Mouse (Mus musculus): ENCODE measurements around the gene Uhrf1.
"Not testable (repeated sequence)": the region's sequence is repeated elsewhere in the genome, so short reads cannot be mapped to it uniquely, and the experiment has no call there.

Gene Uhrf1

GRCm38 (mm10) chr17:56303160-56303846 is at the start of gene Uhrf1:
Uhrf1 (plus strand) TSS chr17:56303321.
- DNase-seq (ENCODE audit: low read depth, low spot score) = no peak

- DNase-seq (ENCODE audit: low read depth, low spot score) = no peak
These were observed 48.4 kb upstream of the Uhrf1 start for GRCm38 (mm10) chr17:56254695-56255094.

- DNase-seq (ENCODE audit: low read depth, low spot score) = peak; percentile 79
These were observed 47.7 kb upstream of the Uhrf1 start for GRCm38 (mm10) chr17:56255429-56255828.

DNA sequence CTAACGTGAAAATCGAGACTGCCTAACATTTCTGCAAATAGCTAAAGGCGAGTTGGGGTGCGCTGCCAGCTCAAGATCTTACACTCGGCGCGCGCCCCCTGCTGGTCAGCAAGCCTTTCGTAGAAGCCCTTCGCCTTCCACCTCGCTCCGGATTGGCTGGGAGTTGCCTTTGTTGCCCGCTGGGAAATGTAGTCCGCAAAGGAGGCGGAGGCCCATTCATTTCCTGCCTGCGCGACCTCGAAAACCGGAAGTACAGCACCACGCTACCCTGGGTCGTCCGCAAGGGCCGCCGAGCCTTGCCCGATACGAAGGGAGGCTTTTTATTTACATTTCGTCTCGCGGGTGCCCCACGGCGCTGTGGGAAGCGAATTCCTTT is 47.3 kb upstream of the Uhrf1 start:
- DNase-seq (ENCODE audit: low read depth, low spot score) = peak; percentile 100

DNA sequence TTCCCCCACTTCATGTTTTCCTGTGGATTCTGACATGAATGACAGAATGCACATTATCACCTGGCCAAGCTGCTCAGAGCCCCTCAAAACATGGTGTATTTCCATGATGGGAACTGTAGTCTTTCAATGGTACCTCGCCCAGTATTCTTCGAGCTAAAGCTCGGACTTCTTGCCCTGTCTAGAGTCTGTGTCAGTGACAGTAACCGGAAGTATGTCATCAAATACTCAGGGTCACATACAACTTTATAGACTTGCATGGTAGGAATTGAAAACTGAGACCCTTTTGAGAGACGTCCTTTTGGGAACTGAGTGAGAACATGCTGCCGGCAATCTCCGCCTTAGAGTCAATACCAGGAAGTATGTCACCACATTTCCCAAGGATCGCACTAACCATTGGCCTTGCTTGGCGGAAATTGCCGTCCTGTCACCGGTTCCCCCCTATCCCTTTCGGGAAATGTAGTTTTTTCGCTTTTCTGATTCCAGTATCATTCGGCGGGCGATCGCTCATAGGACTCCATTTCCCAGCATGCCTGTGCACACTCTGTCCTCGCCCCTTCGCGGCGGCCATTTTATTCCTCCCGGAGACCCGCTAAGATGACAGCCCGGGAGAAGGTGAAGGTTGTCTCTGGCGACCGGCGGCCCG is 46.8 kb upstream of the Uhrf1 start, which contains the start of gene Fem1a:
Fem1a (plus strand) TSS at position 572 of the 643 bp plus-strand sequence.
- peak; percentile 99 for DNase-seq (ENCODE audit: low read depth, low spot score)

DNA sequence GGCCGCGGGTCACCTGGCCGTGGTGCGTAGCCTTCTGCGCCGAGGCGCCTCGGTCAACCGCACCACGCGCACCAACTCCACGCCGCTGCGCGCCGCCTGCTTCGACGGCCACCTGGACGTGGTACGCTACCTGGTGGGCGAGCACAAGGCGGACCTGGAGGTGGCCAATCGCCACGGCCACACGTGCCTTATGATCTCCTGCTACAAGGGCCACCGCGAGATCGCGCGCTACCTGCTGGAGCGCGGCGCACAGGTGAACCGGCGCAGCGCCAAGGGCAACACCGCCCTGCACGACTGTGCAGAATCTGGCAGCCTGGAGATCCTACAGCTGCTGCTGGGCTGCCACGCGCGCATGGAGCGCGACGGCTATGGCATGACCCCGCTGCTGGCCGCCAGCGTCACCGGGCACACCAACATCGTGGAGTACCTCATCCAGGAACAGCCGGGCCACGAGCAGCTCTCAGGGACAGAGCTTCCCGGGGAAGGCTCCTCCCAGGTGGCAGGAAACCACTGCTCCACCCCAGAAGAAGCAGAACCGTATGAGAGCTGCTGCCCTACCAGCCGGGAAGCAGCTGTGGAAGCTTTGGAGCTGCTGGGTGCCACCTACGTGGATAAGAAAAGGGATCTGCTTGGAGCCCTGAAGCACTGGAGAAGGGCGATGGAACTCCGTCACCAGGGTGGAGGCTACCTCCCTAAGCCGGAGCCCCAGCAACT is 45.8 kb upstream of the Uhrf1 start:
- no peak for DNase-seq (ENCODE audit: low read depth, low spot score)

GRCm38 (mm10) chr17:56258269-56258668 is 44.9 kb upstream of the Uhrf1 start:
- not testable (repeated sequence) for DNase-seq (ENCODE audit: low read depth, low spot score)

DNA sequence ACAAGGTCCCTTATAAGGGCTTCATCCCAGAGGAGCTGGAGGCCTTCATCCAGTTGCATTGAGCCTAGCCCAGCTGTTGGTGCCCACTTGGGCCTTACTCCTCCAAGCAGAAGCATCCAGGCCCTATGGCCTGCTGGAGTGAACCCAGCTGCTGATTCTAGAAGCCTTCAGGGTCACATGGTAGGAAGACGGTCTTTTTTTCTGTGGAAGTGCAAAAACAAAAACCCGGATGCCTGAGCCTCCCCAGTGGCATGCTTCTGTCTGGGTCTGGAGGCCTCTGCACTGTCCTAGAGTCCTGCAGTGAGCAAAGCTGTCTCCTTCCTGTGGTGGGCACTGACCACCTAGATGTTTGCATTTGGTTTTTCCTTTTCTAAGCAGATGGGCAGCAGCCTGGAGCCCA is 44.3 kb upstream of the Uhrf1 start:
- DNase-seq (ENCODE audit: low read depth, low spot score) = not testable (repeated sequence)

GRCm38 (mm10) chr17:56259301-56260037 is 43.7 kb upstream of the Uhrf1 start:
- no peak for DNase-seq (ENCODE audit: low read depth, low spot score)

GRCm38 (mm10) chr17:56261166-56261565 is 42.0 kb upstream of the Uhrf1 start:
- no peak for DNase-seq (ENCODE audit: low read depth, low spot score)

- no peak for DNase-seq (ENCODE audit: low read depth, low spot score)
These were observed 40.5 kb upstream of the Uhrf1 start for GRCm38 (mm10) chr17:56262645-56263094.

DNA sequence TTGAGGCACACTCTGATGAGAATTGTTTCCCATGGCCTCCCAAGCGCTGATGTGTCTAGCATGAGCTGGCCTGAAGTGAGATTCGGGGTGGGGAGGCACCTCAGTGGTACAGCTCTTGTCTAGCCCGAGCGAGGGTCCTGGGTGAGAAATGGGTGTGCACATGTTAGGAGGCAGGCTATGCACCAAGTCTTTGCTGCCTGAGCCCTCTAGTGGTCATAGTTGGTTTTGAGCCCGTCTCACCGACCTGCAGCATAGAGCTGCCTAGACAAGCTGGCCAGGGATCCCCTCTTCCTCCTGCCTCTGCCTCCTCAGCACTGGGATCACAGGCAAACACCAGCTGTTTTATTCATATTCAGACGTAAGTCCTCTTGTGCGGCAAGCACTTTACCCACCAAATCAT is 39.1 kb upstream of the Uhrf1 start:
- peak; percentile 90 for DNase-seq (ENCODE audit: low read depth, low spot score)

- no peak for DNase-seq (ENCODE audit: low read depth, low spot score)
These were observed 38.1 kb upstream of the Uhrf1 start for GRCm38 (mm10) chr17:56265011-56265410.

DNA sequence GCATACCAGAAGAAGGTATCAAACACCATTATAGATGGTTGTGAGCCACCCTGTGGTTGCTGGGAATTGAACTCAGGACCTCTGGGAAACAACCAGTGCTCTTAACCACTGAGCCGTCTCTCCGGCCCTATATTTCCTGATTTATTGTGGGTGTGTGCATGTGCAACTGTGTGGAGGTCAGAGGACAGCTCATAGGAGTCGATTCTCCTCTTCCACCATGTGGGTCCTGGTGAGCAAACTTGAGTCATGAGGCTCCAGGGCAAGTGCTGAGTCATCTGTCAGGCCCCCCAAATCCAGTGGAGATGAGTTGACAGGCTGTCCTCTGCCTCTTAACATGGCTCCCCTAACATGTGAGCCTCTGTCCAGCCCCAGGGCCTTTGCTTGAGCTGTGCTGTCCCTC is 37.3 kb upstream of the Uhrf1 start:
- DNase-seq (ENCODE audit: low read depth, low spot score) = no peak

DNA sequence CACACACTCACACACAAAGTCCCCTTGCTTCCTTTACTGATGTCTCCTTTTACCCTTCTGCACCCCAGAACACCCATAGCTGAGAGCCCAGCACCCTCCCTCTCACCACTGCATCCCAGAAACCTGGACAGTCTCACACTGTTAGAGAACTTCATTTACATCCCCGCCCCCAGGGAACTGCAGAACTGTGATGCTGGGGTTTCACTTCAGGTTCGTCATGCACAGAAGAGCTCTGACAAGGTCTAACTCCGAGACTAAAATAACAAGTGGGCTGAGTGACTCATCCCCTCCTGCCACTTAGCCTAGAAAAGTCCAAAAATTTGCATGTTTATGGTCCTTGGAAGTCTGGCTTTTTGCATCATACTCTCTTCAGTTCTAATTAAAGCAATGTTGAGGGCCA is 36.9 kb upstream of the Uhrf1 start:
- DNase-seq (ENCODE audit: low read depth, low spot score) = peak; percentile 93

DNA sequence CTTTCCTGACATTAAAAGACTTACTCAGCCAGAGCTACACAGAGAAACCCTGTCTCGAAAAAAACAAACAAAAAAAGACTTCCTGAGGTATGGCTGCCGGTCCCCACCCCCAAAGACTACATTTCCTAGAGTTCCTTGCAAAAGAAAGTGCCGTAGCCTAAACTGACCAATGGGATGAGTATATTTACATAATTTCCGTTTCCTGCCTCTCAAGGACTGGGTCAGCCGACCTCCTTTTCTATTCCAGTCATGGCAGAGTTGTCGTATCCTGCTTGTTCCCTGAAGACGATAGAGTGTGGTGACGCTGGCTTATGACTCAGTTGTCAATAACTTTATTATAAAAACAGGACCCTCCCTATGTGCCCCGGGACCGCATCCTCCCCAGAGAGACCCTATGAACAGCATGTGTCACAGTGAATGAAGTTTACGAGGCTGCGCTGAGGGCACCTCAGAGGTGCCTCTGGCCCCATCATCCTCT is 33.9 kb upstream of the Uhrf1 start:
- peak; percentile 96 for DNase-seq (ENCODE audit: low read depth, low spot score)

DNA sequence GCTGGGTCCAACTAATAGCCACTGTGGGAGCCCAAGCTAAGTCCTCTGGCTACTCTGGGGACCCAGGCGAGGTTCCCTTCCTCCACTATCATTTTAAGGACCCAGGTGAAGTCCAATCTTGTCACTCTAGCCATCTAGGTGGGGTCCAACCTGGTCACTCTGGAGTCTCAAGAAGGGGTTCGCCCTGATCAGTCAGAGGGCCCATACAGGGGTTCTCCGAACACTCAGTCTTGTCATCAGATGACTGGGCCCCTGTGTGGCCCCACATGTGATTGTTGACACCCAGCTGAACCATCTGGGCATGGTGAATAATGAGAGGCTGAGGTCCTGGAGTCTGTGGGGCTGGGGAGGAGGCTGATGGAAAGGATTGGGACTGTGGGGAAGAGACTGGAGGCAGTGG is 33.4 kb upstream of the Uhrf1 start:
- DNase-seq (ENCODE audit: low read depth, low spot score) = no peak

DNA sequence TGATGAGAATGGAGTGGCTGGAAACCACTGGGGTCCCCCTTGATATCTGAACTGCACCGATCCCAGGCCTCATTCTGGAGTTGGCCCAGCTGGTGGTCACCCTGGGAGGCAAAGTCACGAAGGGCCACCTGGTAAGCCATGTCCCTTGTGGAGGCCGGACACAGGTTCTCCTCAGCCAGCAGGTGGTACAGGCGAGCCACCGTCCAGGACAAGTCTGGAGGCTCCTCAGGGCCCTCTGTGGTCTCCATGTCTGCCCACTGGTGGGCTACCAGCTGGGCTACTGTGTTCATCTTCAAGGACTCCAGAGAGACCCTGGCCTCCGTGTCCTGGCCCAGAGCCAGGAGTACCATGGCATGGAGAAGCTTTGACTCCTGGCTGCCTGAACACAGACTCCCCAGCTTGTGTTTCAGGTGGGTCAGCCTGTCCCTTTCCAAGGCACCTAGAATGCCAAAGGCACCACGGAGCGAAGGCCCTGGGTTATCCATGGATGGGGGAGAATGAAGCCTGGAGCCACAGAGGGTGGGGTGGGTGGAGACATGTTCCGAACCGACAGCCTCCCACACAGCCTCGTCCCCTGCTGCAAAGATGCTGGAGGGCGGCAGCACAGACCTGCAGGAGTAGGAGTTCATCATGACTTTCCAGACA is 31.4 kb upstream of the Uhrf1 start:
- no peak for DNase-seq (ENCODE audit: low read depth, low spot score)

GRCm38 (mm10) chr17:56272644-56273043 is 30.5 kb upstream of the Uhrf1 start:
- no peak for DNase-seq (ENCODE audit: low read depth, low spot score)

GRCm38 (mm10) chr17:56273482-56273881 is 29.6 kb upstream of the Uhrf1 start:
- DNase-seq (ENCODE audit: low read depth, low spot score) = no peak

DNA sequence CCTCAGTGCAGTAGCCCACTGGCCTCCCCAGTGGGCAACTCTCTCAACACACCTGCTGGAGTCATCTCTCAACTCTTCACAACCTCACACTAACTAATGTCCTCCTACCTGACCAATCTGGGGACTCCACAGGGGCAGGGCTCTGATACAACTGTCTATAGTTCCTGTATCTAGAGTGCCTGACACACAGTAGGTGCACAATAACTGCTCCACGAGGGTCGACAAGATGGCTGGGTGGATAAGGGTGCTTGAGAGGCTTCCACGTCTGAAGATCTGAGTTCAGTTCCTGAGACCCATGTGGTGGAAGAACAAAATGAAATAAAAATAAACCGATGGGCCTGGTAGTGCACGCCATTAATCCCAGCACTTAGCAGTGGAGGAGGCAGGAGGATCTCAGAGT is 29.1 kb upstream of the Uhrf1 start:
- DNase-seq (ENCODE audit: low read depth, low spot score) = no peak

Measured in brain, adult 2 months (tissue).